Mouse (Mus musculus): ENCODE data around the gene Asna1. TPM values are rescaled to one million over a fixed set of nuclear protein-coding genes. Genes with fewer than 3 reads are reported as not detected.

The Asna1 gene
- total and polyA plus RNA-seq, 3 experiments, result 109 to 127 (median 119) TPM

- DNase-seq (ENCODE audit: extremely low read depth), result no peak
- dilution Hi-C loops (cut with MboI; ENCODE audit: extremely low pct_ligation_motif_present, extremely low pct_unique_long_range_greater_than_20kb, low sequenced_read_pairs) (no loop called here), in situ Hi-C loops (cut with MboI; ENCODE audit: low pct_ligation_motif_present, low pct_unique_long_range_greater_than_20kb, low sequenced_read_pairs) (loop anchor here (5.0 kb wide), 1 partner anchor 36 kb away; no protein-coding TSS in a partner anchor)
- Histone ChIP-seq H3K9ac (ENCODE audit: insufficient read depth, low read depth) (peak overlapping the region; percentile 84; the same call in 1 of the 2 replicates), H3K27me3 (replicated peaks) (no peaks in the 10 kb centered on the region), H3K4me1 (ENCODE audit: control insufficient read depth in 1 of 2, insufficient read depth in 2 of 2) (peaks cover 14 to 42% of the 10 kb centered on the region in 2 experiments), H3K4me3 (replicated peaks in 1 of 3; ENCODE audit: low read depth in 2 of 3, low read length in 2 of 3, poor library complexity in 1 of 3) (no peak overlapping the region), H3K27ac (ENCODE audit: insufficient read depth, low read depth) (no peak overlapping the region), H3K9me3 (replicated peaks; ENCODE audit: low read length) (no peaks in the 10 kb centered on the region), H3K4me2 (ENCODE audit: insufficient read depth, low read depth, poor library complexity, severe bottlenecking) (peak overlapping the region; percentile 88; the same call in 1 of the 2 replicates), H3K36me3 (replicated peaks in 1 of 2; ENCODE audit: control insufficient read depth in 1 of 2, insufficient read depth in 1 of 2, low read length in 1 of 2) (peaks cover 19 to 32% of the 10 kb centered on the region in 2 experiments), H3K79me2 (replicated peaks; ENCODE audit: control insufficient read depth, extremely low read depth, insufficient read depth, poor library complexity, severe bottlenecking) (peaks cover 6% of the 10 kb centered on the region; the same call in 1 of the 2 replicates)
- no peak for TF ChIP-seq PAX5 (IDR thresholded peaks at IDR 0.05; ENCODE audit: low read length)
- TF ChIP-seq TCF12 (IDR thresholded peaks at IDR 0.05; ENCODE audit: low read depth, low read length), result no peak
- no peak for TF ChIP-seq ELF1 (IDR thresholded peaks at IDR 0.05; ENCODE audit: low read depth, low read length)
- no peak for TF ChIP-seq POLR2AphosphoS2 (IDR thresholded peaks at IDR 0.05; ENCODE audit: low read depth, low read length)
- no peak for TF ChIP-seq USF2 (conservative IDR thresholded peaks at IDR 0.05; ENCODE audit: low read depth, low read length)
- TF ChIP-seq MEF2A (IDR thresholded peaks at IDR 0.05; ENCODE audit: borderline replicate concordance, low read depth, low read length), result no peak
- no peak for TF ChIP-seq JUND (conservative IDR thresholded peaks at IDR 0.05; ENCODE audit: low read depth, low read length)
- TF ChIP-seq MAZ (IDR thresholded peaks at IDR 0.05; ENCODE audit: low read depth, low read length), result no peak
- no peak for TF ChIP-seq POLR2A (IDR thresholded peaks at IDR 0.05; ENCODE audit: low read depth, low read length)
- TF ChIP-seq CTCF (conservative IDR thresholded peaks at IDR 0.05 in 1 of 2, IDR thresholded peaks at IDR 0.05 in 1 of 2; ENCODE audit: low read depth in 2 of 2, low read length in 2 of 2), result no peak
- no peak for TF ChIP-seq ZNF384 (IDR thresholded peaks at IDR 0.05; ENCODE audit: low read depth, low read length)
- no peak for TF ChIP-seq UBTF (IDR thresholded peaks at IDR 0.05; ENCODE audit: low read depth, low read length)
Measured at GRCm38 (mm10) chr8:84970913-84971312, 54.2 kb downstream of the Asna1 start.

GRCm38 (mm10) chr8:84970135-84970790, 54.8 kb downstream of the Asna1 start:
- H3K27ac ChIP-seq (ENCODE audit: insufficient read depth, low read depth), result peak overlapping the region; percentile 27
- no peak for DNase-seq (ENCODE audit: extremely low read depth)
- peaks cover 14 to 38% of the 10 kb centered on the region in 2 experiments for H3K4me1 ChIP-seq (ENCODE audit: control insufficient read depth in 1 of 2, insufficient read depth in 2 of 2)

More at GRCm38 (mm10) chr8:84970135-84970790, 54.8 kb downstream of the Asna1 start:
- Histone ChIP-seq H3K36me3 (replicated peaks in 1 of 2; ENCODE audit: control insufficient read depth in 1 of 2, insufficient read depth in 1 of 2, low read length in 1 of 2) (peaks cover 19 to 32% of the 10 kb centered on the region in 2 experiments), H3K9me3 (replicated peaks; ENCODE audit: low read length) (no peaks in the 10 kb centered on the region), H3K4me2 (ENCODE audit: insufficient read depth, low read depth, poor library complexity, severe bottlenecking) (peak overlapping the region; percentile 88), H3K27me3 (replicated peaks) (no peaks in the 10 kb centered on the region), H3K9ac (ENCODE audit: insufficient read depth, low read depth) (peak overlapping the region; percentile 84), H3K79me2 (replicated peaks; ENCODE audit: control insufficient read depth, extremely low read depth, insufficient read depth, poor library complexity, severe bottlenecking) (peaks cover 6% of the 10 kb centered on the region; the same call in 1 of the 2 replicates), H3K4me3 (replicated peaks in 1 of 3; ENCODE audit: low read depth in 2 of 3, low read length in 2 of 3, poor library complexity in 1 of 3) (peak overlapping the region; percentile 77 to 90 (median 79))
- no peak for TF ChIP-seq RAD21 (IDR thresholded peaks at IDR 0.05; ENCODE audit: low read depth, low read length)
- no peak for TF ChIP-seq RCOR1 (conservative IDR thresholded peaks at IDR 0.05; ENCODE audit: low read depth, low read length)
- TF ChIP-seq SMC3 (IDR thresholded peaks at IDR 0.05; ENCODE audit: low read depth, low read length), result no peak
- TF ChIP-seq JUND (conservative IDR thresholded peaks at IDR 0.05; ENCODE audit: low read depth, low read length), result no peak
- no peak for TF ChIP-seq ZMIZ1 (IDR thresholded peaks at IDR 0.05; ENCODE audit: low read depth, low read length)
- no peak for TF ChIP-seq MAZ (IDR thresholded peaks at IDR 0.05; ENCODE audit: low read depth, low read length)
- TF ChIP-seq ZKSCAN1 (IDR thresholded peaks at IDR 0.05; ENCODE audit: borderline replicate concordance, low read depth, low read length), result no peak
- TF ChIP-seq NELFE (IDR thresholded peaks at IDR 0.05; ENCODE audit: low read depth, low read length), result no peak
- no peak for TF ChIP-seq TBP (conservative IDR thresholded peaks at IDR 0.05; ENCODE audit: low read depth, low read length)
- no peak for TF ChIP-seq HCFC1 (IDR thresholded peaks at IDR 0.05; ENCODE audit: low read depth, low read length)
- TF ChIP-seq USF2 (conservative IDR thresholded peaks at IDR 0.05; ENCODE audit: low read depth, low read length), result no peak
- TF ChIP-seq CTCF (conservative IDR thresholded peaks at IDR 0.05 in 1 of 2, IDR thresholded peaks at IDR 0.05 in 1 of 2; ENCODE audit: low read depth in 2 of 2, low read length in 2 of 2), result no peak
- TF ChIP-seq EP300 (IDR thresholded peaks at IDR 0.05; ENCODE audit: low read length), result no peak
- no peak for TF ChIP-seq GABPA (IDR thresholded peaks at IDR 0.05; ENCODE audit: insufficient replicate concordance, low read depth, low read length)
- no peak for TF ChIP-seq MXI1 (IDR thresholded peaks at IDR 0.05; ENCODE audit: low read depth, low read length)
- TF ChIP-seq CHD2 (IDR thresholded peaks at IDR 0.05; ENCODE audit: low read length), result no peak
- no peak for TF ChIP-seq BHLHE40 (IDR thresholded peaks at IDR 0.05; ENCODE audit: low read depth, low read length)
- no peak for TF ChIP-seq MEF2A (IDR thresholded peaks at IDR 0.05; ENCODE audit: borderline replicate concordance, low read depth, low read length)
- no peak for TF ChIP-seq IRF4 (IDR thresholded peaks at IDR 0.05; ENCODE audit: low read depth, low read length)
- TF ChIP-seq CHD1 (IDR thresholded peaks at IDR 0.05; ENCODE audit: low read depth, low read length), result no peak
- in situ Hi-C loops (cut with MboI; ENCODE audit: low pct_ligation_motif_present, low pct_unique_long_range_greater_than_20kb, low sequenced_read_pairs), result loop anchor here (5.0 kb wide), 1 partner anchor 37 kb away; no protein-coding TSS in a partner anchor
- dilution Hi-C loops (cut with MboI; ENCODE audit: extremely low pct_ligation_motif_present, extremely low pct_unique_long_range_greater_than_20kb, low sequenced_read_pairs), result no loop called here
